Mouse (Mus musculus) embryonic facial prominence, embryonic 12.5 days (tissue): ENCODE data around the gene Tshz2. TPM values are rescaled to one million over a fixed set of nuclear protein-coding genes. Genes with fewer than 3 reads are reported as not detected.

Experiments used
- ATAC-seq: fragments of 200-750 bp; cut with Nextera tagmentation; 2 replicates; pipeline ENCODE4 v1.8.0; 2017; ENCODE audit not compliant: insufficient number of reproducible peaks, insufficient read depth, low FRiP score, low TSS enrichment
- H3K27ac ChIP-seq: fragments of 300-500 bp; sonication (generic); 2 replicates; pipeline ENCODE4 v1.5.1; 2016; ENCODE audit warnings: mild to moderate bottlenecking
- H3K27me3 ChIP-seq: fragments of 300-500 bp; sonication (generic); 2 replicates; pipeline ENCODE4 v1.6.1; 2016; ENCODE audit warnings: mild to moderate bottlenecking, moderate library complexity
- H3K36me3 ChIP-seq: fragments of 300-500 bp; sonication (generic); 2 replicates; pipeline ENCODE4 v1.6.1; 2016; ENCODE audit warnings: mild to moderate bottlenecking
- H3K4me1 ChIP-seq: fragments of 300-500 bp; sonication (generic); 2 replicates; pipeline ENCODE4 v1.6.1; 2016
- H3K4me2 ChIP-seq: fragments of 300-500 bp; sonication (generic); replicated peaks from 2 replicates; pipeline ENCODE4 v1.6.1; 2016; ENCODE audit warnings: mild to moderate bottlenecking, moderate library complexity
- H3K4me3 ChIP-seq: fragments of 300-500 bp; sonication (generic); 2 replicates; pipeline ENCODE4 v1.5.1; 2016; ENCODE audit warnings: mild to moderate bottlenecking
- H3K9ac ChIP-seq: fragments of 300-500 bp; sonication (generic); 2 replicates; pipeline ENCODE4 v1.6.1; 2016; ENCODE audit warnings: mild to moderate bottlenecking, moderate library complexity
- H3K9me3 ChIP-seq: fragments of 300-500 bp; sonication (generic); 2 replicates; pipeline ENCODE4 v1.6.1; 2016; ENCODE audit warnings: mild to moderate bottlenecking, moderate library complexity
- WGBS: fragments of 180-500 bp; shearing (Covaris S2); methylation state at CpG from one replicate; pipeline ENCODE4 v1.1.7; 2016; 5-methylcytosine and 5-hydroxymethylcytosine counted together
- polyA plus RNA-seq: library from polyadenylated mRNA; unstranded; fragments of >200 nt; fragmentation: Nextera tagmentation; extraction: Ambion mirVana; gene quantifications from 2 replicates; pipeline ENCODE4 v1.2.1, GENCODE M21; 2016

Gene Tshz2
- polyA plus RNA-seq, 1 experiment from 2014 or later: 9.1 TPM

DNA sequence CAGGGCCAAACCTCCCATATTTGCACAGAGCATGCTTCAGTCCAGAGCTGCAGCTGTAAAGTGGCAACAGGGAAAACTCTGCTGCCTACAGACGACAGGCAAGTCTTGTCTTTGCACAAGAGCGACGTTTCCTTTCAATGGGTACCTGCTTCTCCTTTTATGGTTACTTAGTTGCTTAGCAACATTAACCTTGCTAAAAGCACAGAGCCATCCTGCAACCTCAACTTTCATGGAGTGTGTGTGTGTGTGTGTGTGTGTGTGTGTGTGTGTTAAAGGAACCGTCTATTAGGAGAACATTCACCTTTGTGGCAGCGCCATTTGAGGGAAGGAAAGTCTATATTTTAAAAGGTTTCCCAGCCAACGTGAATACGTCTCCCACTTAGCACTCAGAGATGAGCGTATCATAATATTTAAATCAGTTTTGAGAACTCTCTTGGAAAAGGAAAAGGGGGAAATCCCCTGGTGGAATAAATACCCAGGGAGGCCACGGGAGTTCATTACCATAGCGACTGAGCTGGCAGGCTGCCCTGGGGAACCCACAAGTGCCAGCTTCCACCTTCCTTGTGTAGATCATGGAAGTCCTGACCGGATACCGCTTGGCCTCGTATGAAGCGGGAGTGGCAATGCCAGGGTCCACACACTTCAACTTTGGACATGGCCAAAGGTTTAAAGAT is 295.8 kb downstream of the Tshz2 start:
- 77% methylated on average over 14 of the region's 14 CpGs for WGBS

DNA sequence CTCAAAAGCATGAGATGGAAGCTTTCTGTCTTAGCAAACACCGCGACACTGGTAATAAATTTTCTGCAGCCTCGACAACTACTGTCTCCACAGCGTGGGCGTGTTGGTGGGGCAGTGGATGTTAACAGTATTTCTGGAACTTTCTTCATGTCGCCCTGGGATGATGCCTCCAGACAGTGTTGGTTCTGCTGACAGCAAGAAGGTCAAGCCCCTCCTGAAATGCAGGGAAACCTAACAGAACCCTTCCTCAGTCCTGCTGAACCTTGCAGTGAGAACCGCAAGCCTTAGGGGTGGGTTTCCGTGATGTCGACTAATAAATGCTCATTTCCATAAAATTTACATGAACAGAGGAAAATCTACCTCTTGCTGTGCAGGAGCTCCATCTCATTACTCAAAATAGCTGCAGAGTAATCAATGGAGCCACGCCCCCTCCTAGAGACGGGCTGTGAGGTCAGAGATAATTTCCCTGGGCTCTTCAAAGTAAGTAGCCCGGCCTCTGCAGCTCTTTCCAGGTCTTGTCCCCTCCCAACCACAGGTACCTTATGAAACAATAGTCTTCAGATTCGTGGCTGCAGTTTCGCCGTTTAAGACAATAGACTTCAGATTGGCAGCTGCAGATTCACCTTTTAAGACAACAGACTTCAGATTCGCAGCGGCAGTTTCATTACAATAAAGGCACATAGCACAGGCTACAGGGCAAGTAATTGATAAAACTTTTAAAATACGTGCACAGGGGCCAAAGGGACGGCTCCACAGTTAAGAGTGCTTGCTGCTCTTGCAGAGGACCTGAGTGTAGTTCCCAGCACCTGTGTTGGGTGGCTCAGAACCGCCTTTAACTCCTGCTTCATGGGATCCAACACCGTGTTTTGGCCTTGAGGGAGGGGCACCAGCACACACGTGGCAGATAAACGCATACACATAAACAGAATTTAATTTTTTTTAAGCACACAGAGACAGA is 297.0 kb downstream of the Tshz2 start:
- peak overlapping the region; percentile 51 for H3K9ac ChIP-seq
- 54% methylated on average over 23 of the region's 23 CpGs for WGBS
- H3K4me2 ChIP-seq: peak overlapping the region; percentile 54
- H3K27ac ChIP-seq: no peak overlapping the region
- H3K4me1 ChIP-seq: no peaks in the 10 kb centered on the region
- H3K36me3 ChIP-seq: no peaks in the 10 kb centered on the region
- no peaks in the 10 kb centered on the region; the same call in 1 of the 2 replicates for H3K27me3 ChIP-seq
- H3K4me3 ChIP-seq: peak overlapping the region; percentile 33
- no peak for ATAC-seq
- H3K9me3 ChIP-seq: no peaks in the 10 kb centered on the region

More for the DNA sequence above, 295.8 kb downstream of the Tshz2 start:
- no peaks in the 10 kb centered on the region for H3K9me3 ChIP-seq
- no peaks in the 10 kb centered on the region; the same call in 1 of the 2 replicates for H3K27me3 ChIP-seq
- no peak overlapping the region for H3K4me2 ChIP-seq
- H3K4me1 ChIP-seq: no peaks in the 10 kb centered on the region
- no peak overlapping the region for H3K4me3 ChIP-seq
- no peak overlapping the region for H3K27ac ChIP-seq
- no peak overlapping the region for H3K9ac ChIP-seq
- H3K36me3 ChIP-seq: no peaks in the 10 kb centered on the region
- no peak for ATAC-seq

DNA sequence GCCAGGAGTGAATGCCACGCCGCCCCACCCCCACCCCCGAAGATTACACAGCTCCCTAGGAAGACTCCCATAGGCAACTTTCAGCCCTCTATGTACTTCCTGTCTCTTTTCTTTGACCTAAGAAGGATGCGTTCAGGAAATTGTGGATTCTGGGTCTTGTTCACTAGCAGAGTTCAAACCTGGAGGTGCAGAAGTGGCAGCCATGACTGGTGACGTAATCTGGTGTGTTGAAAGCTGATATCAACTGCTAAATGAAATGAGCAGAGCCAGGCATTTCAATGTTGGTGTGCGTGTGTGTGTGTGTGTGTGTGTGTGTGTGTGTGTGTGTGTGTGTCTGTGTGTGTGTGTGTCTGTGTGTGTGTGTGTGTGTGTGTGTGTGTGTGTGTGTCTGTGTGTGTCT is 302.8 kb downstream of the Tshz2 start:
- Histone ChIP-seq H3K27ac (no peak overlapping the region), H3K4me1 (no peaks in the 10 kb centered on the region), H3K9me3 (no peaks in the 10 kb centered on the region), H3K36me3 (no peaks in the 10 kb centered on the region), H3K9ac (no peak overlapping the region), H3K4me2 (no peak overlapping the region), H3K27me3 (no peaks in the 10 kb centered on the region), H3K4me3 (no peak overlapping the region)
- ATAC-seq: no peak
- 64% methylated on average over 6 of the region's 6 CpGs for WGBS

DNA sequence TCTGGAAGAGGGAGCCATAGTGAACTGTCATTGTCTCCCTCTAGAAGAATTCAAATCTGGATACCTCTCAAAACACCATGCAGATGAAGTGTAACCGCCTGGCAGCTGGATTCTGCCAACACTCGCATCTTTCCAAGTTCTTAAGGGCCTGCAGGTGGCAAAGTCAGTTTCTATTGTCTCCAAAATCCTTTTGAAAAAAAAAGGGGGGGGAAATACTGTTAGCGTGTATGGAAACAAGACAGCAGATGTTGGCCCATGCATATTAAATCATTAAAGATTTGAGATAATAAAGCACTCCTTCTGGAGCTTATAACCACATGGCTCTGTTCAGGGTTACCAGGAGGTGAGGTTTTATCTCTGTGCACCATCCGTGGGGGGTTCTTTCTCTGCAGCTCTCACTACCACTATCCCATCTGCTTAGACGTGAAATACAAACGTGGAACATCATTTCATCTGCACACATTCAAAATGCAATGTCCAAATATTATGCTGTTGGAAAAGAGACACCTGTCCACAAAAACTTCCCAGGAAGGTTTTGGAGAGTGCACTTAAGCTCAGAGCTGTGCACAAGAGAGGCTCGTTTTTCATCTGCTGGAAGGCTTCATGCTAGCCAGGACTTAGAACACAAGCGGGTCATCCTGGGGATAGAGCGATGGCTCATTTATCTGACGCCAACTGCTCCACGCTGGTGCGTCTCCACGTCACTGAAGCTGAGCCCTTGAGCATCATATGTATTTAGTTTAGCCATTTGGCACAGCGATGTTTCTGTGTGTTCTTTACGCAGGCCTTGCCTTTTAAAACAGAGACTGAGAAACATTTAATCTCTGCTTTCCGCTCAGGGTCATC is 307.7 kb downstream of the Tshz2 start:
- Histone ChIP-seq H3K9ac (no peak overlapping the region), H3K4me3 (no peak overlapping the region), H3K9me3 (0 out of 2 replicates have a peak, but pooled peaks cover 3% of the 10 kb centered on the region), H3K4me1 (no peaks in the 10 kb centered on the region), H3K27ac (no peak overlapping the region), H3K4me2 (no peak overlapping the region), H3K27me3 (no peaks in the 10 kb centered on the region), H3K36me3 (no peaks in the 10 kb centered on the region)
- no peak for ATAC-seq
- WGBS: 79% methylated on average over 16 of the region's 16 CpGs

DNA sequence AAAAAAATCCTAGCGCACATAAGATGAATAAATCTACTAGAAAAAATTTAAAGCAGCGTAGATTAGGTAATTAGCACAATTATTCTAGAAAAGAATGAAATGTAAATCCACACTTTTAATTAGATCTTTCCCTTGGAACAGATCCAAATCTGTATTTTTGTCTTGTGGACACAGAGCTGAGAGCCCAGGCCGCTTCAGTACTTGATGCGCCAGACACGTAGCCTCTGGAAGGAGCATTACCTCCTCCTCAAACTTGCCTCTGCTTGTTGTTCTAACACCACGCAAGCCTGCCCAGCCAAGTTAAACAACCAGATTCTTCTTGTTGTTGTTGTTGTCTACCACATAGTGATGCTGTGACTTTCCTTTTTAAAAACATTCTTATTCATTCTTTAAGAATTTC is 310.9 kb downstream of the Tshz2 start:
- Histone ChIP-seq H3K27me3 (no peaks in the 10 kb centered on the region), H3K36me3 (no peaks in the 10 kb centered on the region), H3K9ac (no peak overlapping the region), H3K9me3 (0 out of 2 replicates have a peak, but pooled peaks cover 3% of the 10 kb centered on the region), H3K27ac (no peak overlapping the region), H3K4me1 (0 out of 2 replicates have a peak, but pooled peaks cover 3% of the 10 kb centered on the region), H3K4me3 (no peak overlapping the region), H3K4me2 (no peak overlapping the region)
- WGBS: 91% methylated on average over 6 of the region's 6 CpGs
- no peak for ATAC-seq

DNA sequence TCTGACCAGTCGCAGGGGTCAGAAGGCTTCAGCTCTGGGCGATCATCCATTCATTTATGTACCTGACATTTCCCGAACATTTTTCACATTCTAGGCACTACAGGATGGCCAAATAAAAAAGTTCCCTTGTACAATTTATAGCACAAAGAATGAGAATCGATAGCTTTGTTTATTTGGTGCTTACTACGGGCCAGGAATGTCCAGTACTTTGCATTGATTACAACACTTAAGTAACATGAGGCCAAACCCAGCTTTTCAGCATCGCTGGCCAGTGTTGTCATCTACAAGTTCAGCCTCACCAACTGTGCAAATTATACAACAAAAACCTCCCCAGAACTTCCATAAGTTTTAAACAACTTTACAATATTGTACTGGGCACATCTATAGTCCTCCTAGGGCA is 315.3 kb downstream of the Tshz2 start:
- no peak overlapping the region for H3K9ac ChIP-seq
- ATAC-seq: no peak
- H3K27me3 ChIP-seq: no peaks in the 10 kb centered on the region
- no peaks in the 10 kb centered on the region for H3K36me3 ChIP-seq
- H3K4me3 ChIP-seq: no peak overlapping the region
- 85% methylated on average over 6 of the region's 6 CpGs for WGBS
- H3K4me1 ChIP-seq: 0 out of 2 replicates have a peak, but pooled peaks cover 3% of the 10 kb centered on the region
- no peak overlapping the region for H3K27ac ChIP-seq
- H3K4me2 ChIP-seq: no peak overlapping the region
- H3K9me3 ChIP-seq: 0 out of 2 replicates have a peak, but pooled peaks cover 3% of the 10 kb centered on the region

DNA sequence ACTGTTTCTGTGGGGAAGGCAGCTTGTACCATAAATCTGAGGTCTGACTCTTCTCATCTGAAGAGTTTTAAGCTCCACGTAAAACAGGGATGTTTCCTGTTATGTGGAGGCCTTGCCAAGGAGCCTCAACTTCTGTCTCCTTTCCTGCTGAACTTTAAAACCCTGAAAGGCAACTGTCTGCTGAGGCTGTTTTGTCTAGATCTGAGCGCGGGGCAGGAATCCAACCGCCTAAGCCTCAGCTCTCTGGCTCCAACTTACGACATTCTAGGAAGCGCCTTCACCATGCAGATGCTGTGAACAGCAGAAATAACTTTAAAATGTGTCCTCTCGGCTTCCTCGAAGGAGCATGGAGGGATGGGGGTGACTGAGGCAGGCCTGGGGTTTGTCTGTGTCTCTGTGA is 318.2 kb downstream of the Tshz2 start:
- Histone ChIP-seq H3K4me1 (0 out of 2 replicates have a peak, but pooled peaks cover 3% of the 10 kb centered on the region), H3K9me3 (no peaks in the 10 kb centered on the region), H3K36me3 (no peaks in the 10 kb centered on the region), H3K4me3 (no peak overlapping the region), H3K4me2 (no peak overlapping the region), H3K9ac (no peak overlapping the region), H3K27me3 (no peaks in the 10 kb centered on the region), H3K27ac (no peak overlapping the region)
- ATAC-seq: no peak
- WGBS: 75% methylated on average over 8 of the region's 8 CpGs

DNA sequence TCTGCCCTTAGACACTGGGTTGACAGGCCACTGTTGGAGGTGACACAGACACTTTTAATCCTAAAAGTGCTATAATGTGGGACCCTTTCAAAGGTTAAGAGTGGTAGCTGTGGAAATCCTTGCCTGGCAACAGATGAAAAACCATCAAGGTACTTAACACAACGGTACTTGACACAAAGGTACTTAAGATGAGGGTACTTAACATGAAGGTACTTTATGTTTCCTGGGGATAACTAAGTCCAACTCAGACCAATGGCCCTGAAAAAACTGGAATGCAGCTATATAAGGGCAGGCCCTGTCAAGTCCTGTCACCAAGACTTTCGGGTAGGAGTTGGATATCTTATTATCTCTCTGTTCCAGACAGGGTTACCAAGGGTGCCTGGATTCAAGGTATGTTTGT is 320.2 kb downstream of the Tshz2 start:
- no peak overlapping the region for H3K4me2 ChIP-seq
- H3K4me3 ChIP-seq: no peak overlapping the region
- H3K27ac ChIP-seq: no peak overlapping the region
- no peaks in the 10 kb centered on the region for H3K9me3 ChIP-seq
- no peak for ATAC-seq
- no peak overlapping the region for H3K9ac ChIP-seq
- no peaks in the 10 kb centered on the region for H3K27me3 ChIP-seq
- H3K4me1 ChIP-seq: no peaks in the 10 kb centered on the region
- WGBS: 88% methylated on average over 2 of the region's 2 CpGs
- H3K36me3 ChIP-seq: no peaks in the 10 kb centered on the region

DNA sequence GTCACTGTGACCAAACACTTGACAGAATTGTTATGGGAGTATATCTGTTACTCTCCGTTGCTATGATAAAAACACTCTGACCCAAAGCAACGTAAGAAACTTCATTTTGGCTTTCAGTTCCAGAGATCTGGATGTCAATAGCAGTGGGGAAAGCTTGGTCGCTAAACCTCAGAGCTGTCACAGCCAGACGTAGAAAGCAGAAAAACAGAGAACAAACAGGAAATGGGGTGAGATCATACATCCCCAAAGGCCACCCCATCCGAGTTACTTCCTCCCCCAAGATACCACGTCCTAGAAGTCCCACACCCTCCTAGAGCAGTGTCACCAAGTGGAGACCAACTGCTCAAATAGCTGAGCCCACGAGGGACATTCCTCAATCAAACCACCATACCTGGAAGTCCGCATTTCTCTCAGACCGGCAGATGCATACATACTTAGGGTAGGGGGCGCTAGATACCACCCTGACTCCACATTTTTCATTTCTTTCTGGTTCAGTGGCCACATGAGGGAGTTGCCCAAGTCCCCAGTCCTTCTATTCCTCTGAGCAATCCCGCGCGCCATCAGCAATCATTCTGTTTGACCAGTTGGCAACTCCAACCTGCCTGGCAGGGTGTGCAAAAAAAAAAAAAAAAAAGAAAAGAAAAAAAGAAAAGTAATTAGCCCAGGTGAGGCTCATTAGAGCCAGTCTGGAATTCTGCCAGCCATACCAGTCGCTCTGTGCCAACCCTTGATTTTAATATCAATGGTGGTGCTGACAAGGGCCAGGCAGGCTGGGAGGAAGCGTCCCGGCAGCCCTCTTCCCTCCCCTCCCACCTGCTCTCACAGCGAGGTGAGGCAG is 326.1 kb downstream of the Tshz2 start:
- 34% methylated on average over 17 of the region's 17 CpGs for WGBS
- no peak for ATAC-seq
- Histone ChIP-seq H3K27me3 (0 out of 2 replicates have a peak, but pooled peaks cover 3% of the 10 kb centered on the region), H3K4me1 (peaks cover 3% of the 10 kb centered on the region; the same call in 1 of the 2 replicates), H3K36me3 (no peaks in the 10 kb centered on the region), H3K4me3 (no peak overlapping the region), H3K9me3 (no peaks in the 10 kb centered on the region), H3K9ac (no peak overlapping the region), H3K4me2 (no peak overlapping the region), H3K27ac (no peak overlapping the region)

DNA sequence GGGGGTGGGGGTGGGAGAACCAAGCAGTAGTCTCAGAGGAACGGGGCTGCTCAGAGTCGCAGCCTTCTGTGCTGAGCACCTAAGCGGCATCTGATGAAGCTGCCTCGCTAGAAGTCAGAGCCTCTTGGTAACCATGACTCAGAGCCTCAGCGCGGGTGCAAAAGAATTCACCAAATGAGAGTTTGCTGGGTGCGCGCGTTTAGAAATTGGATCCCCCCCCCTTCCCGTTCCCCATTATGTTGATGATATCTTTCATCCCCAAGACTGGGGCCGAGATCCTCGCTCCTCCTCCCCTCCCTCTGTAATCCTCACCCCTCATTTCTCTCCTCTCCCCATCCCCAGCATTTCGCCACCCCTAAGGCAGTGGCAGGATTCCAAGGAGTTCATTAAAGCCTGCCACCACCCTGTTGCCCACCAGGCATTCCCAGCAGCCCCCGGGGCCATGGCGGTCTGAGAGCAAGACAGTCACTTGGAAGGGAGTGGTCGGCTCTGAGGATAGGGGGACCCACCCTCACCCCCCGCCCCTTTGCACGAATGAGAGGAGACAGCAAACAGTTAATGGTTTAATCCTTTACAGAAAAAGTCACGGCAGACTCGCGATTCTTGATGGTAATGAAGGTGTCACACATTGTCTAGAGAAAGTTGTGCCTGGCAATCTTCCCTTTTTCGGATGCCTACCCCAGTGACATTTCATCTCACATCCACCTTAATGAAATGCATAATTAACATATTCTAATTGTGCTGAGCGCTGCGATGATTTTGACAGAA is 328.8 kb downstream of the Tshz2 start:
- Histone ChIP-seq H3K27ac (no peak overlapping the region), H3K9me3 (0 out of 2 replicates have a peak, but pooled peaks cover 5% of the 10 kb centered on the region), H3K36me3 (no peaks in the 10 kb centered on the region), H3K4me1 (peaks cover 3% of the 10 kb centered on the region; the same call in 1 of the 2 replicates), H3K9ac (0 out of 2 replicates have a peak overlapping the region, but pooled peaks have one; percentile 4), H3K27me3 (0 out of 2 replicates have a peak, but pooled peaks cover 3% of the 10 kb centered on the region), H3K4me2 (peak overlapping the region; percentile 57), H3K4me3 (peak overlapping the region; percentile 25)
- no peak for ATAC-seq
- WGBS: 25% methylated on average over 24 of the region's 24 CpGs
